Mouse (Mus musculus) midbrain, embryonic 11.5 days (tissue): ENCODE measurements at regions not wholly inside any gene's neighbourhood (a gene's known extent, or its start where the extent isn't known, plus 50 kb on each side); places are given as distances from the start of the nearest gene placed in this dataset.

Source experiments
- ATAC-seq: fragments of 200-750 bp; cut with Nextera tagmentation; 2 replicates; pipeline ENCODE4 v1.8.0; 2017; ENCODE audit warnings: moderate TSS enrichment, moderate library complexity; ENCODE audit not compliant: low FRiP score
- DNase-seq: peaks from one replicate; pipeline ENCODE4 v3.0.0; 2015; ENCODE audit warnings: low spot score; ENCODE audit errors: missing footprints
- H3K27ac ChIP-seq: fragments of 300-500 bp; sonication (generic); 2 replicates; pipeline ENCODE4 v1.5.1; 2014; ENCODE audit warnings: low read depth, low read length
- H3K27me3 ChIP-seq: fragments of 300-500 bp; sonication (generic); 2 replicates; pipeline ENCODE4 v1.6.1; 2014; ENCODE audit warnings: mild to moderate bottlenecking, low read length, moderate library complexity, mixed read lengths; ENCODE audit not compliant: control insufficient read depth, insufficient read depth
- H3K36me3 ChIP-seq: fragments of 300-500 bp; sonication (generic); 2 replicates; pipeline ENCODE4 v1.6.1; 2014; ENCODE audit warnings: mild to moderate bottlenecking, low read length, moderate library complexity, mixed read lengths; ENCODE audit not compliant: control insufficient read depth, insufficient read depth
- H3K4me1 ChIP-seq: fragments of 300-500 bp; sonication (generic); 2 replicates; pipeline ENCODE4 v1.6.1; 2014; ENCODE audit warnings: low read length; ENCODE audit not compliant: control insufficient read depth, insufficient read depth
- H3K4me2 ChIP-seq: fragments of 300-500 bp; sonication (generic); 2 replicates; pipeline ENCODE4 v1.6.1; 2014; ENCODE audit warnings: mild to moderate bottlenecking, moderate library complexity
- H3K4me3 ChIP-seq: fragments of 300-500 bp; sonication (generic); 2 replicates; pipeline ENCODE4 v1.5.1; 2014; ENCODE audit warnings: low read depth, low read length
- H3K9ac ChIP-seq: fragments of 300-500 bp; sonication (generic); 2 replicates; pipeline ENCODE4 v1.6.1; 2014; ENCODE audit warnings: low read length
- H3K9me3 ChIP-seq: fragments of 300-500 bp; sonication (generic); 2 replicates; pipeline ENCODE4 v1.6.1; 2016; ENCODE audit warnings: low read length; ENCODE audit not compliant: control insufficient read depth
- WGBS: fragments of 180-500 bp; shearing (Covaris S2); extraction: QIAGEN DNeasy Blood & Tissue Kit; methylation state at CpG from one replicate; pipeline ENCODE4 v1.1.7; 2014; 5-methylcytosine and 5-hydroxymethylcytosine counted together

- WGBS = 82% methylated on average over 3 of the region's 3 CpGs
- DNase-seq (no peak), ATAC-seq (no peak)
- no peaks in the 10 kb centered on the region for H3K9me3 ChIP-seq
- H3K4me1 ChIP-seq = no peaks in the 10 kb centered on the region
- H3K27me3 ChIP-seq = no peaks in the 10 kb centered on the region
- no peaks in the 10 kb centered on the region for H3K36me3 ChIP-seq
- no peak overlapping the region for H3K4me3 ChIP-seq
- H3K4me2 ChIP-seq = no peak overlapping the region
- no peak overlapping the region for H3K27ac ChIP-seq
- no peak overlapping the region for H3K9ac ChIP-seq
Measured at GRCm38 (mm10) chr1:190067181-190067580, 103.3 kb downstream of the Prox1 start.

GRCm38 (mm10) chr1:190066426-190066825 lies 104.1 kb downstream of the Prox1 start:
- DNase-seq = no peak
- no peak for ATAC-seq
- Histone ChIP-seq H3K9me3 (no peaks in the 10 kb centered on the region), H3K27ac (no peak overlapping the region), H3K4me2 (no peak overlapping the region), H3K4me3 (no peak overlapping the region), H3K4me1 (no peaks in the 10 kb centered on the region), H3K36me3 (no peaks in the 10 kb centered on the region), H3K9ac (no peak overlapping the region), H3K27me3 (no peaks in the 10 kb centered on the region)
- WGBS = 77% methylated on average over 9 of the region's 9 CpGs

- Histone ChIP-seq H3K27ac (no peak overlapping the region), H3K9me3 (no peaks in the 10 kb centered on the region), H3K4me2 (no peak overlapping the region), H3K36me3 (no peaks in the 10 kb centered on the region), H3K27me3 (no peaks in the 10 kb centered on the region), H3K4me1 (no peaks in the 10 kb centered on the region), H3K9ac (no peak overlapping the region), H3K4me3 (no peak overlapping the region)
- no peak for ATAC-seq
- WGBS = 72% methylated on average over 9 of the region's 9 CpGs
- DNase-seq = no peak
Measured at GRCm38 (mm10) chr1:190061560-190062295, 108.8 kb downstream of the Prox1 start.

- no peaks in the 10 kb centered on the region for H3K36me3 ChIP-seq
- no peaks in the 10 kb centered on the region for H3K27me3 ChIP-seq
- H3K4me3 ChIP-seq = no peak overlapping the region
- H3K9ac ChIP-seq = no peak overlapping the region
- DNase-seq (no peak), ATAC-seq (no peak)
- no peak overlapping the region for H3K4me2 ChIP-seq
- 72% methylated on average over 3 of the region's 3 CpGs for WGBS
- no peak overlapping the region for H3K27ac ChIP-seq
- H3K9me3 ChIP-seq = no peaks in the 10 kb centered on the region
- H3K4me1 ChIP-seq = no peaks in the 10 kb centered on the region
Measured at GRCm38 (mm10) chr1:190059025-190059424, 111.5 kb downstream of the Prox1 start.

- H3K36me3 ChIP-seq = no peaks in the 10 kb centered on the region
- WGBS = 78% methylated on average over 2 of the region's 2 CpGs
- no peak for ATAC-seq
- no peak for DNase-seq
- no peak overlapping the region for H3K9ac ChIP-seq
- H3K27ac ChIP-seq = no peak overlapping the region
- no peaks in the 10 kb centered on the region for H3K4me1 ChIP-seq
- H3K4me3 ChIP-seq = no peak overlapping the region
- H3K9me3 ChIP-seq = no peaks in the 10 kb centered on the region
- H3K4me2 ChIP-seq = no peak overlapping the region
- H3K27me3 ChIP-seq = no peaks in the 10 kb centered on the region
Measured at GRCm38 (mm10) chr1:190056931-190057330, 113.6 kb downstream of the Prox1 start.

- no peaks in the 10 kb centered on the region for H3K4me1 ChIP-seq
- H3K4me3 ChIP-seq = no peak overlapping the region
- no peaks in the 10 kb centered on the region; the same call in 1 of the 2 replicates for H3K9me3 ChIP-seq
- H3K36me3 ChIP-seq = no peaks in the 10 kb centered on the region
- H3K27ac ChIP-seq = no peak overlapping the region
- no peak overlapping the region for H3K4me2 ChIP-seq
- no peak overlapping the region for H3K9ac ChIP-seq
- no peak for DNase-seq
- 97% methylated on average over 2 of the region's 2 CpGs for WGBS
- no peaks in the 10 kb centered on the region for H3K27me3 ChIP-seq
- no peak for ATAC-seq
Measured at GRCm38 (mm10) chr1:190051903-190052302, 118.6 kb downstream of the Prox1 start.

GRCm38 (mm10) chr1:190048521-190049170 lies 121.9 kb downstream of the Prox1 start:
- Histone ChIP-seq H3K9me3 (no peaks in the 10 kb centered on the region; the same call in 1 of the 2 replicates), H3K4me3 (no peak overlapping the region), H3K36me3 (no peaks in the 10 kb centered on the region), H3K9ac (no peak overlapping the region), H3K27ac (no peak overlapping the region), H3K27me3 (no peaks in the 10 kb centered on the region), H3K4me1 (no peaks in the 10 kb centered on the region), H3K4me2 (no peak overlapping the region)
- DNase-seq (no peak), ATAC-seq (no peak)
- 52% methylated on average over 2 of the region's 2 CpGs for WGBS

GRCm38 (mm10) chr1:190047201-190047600 lies 123.3 kb downstream of the Prox1 start:
- H3K4me3 ChIP-seq = no peak overlapping the region
- no peak for ATAC-seq

GRCm38 (mm10) chr1:190045797-190046196 lies 123.6 kb upstream of the Smyd2 start:
- H3K4me1 ChIP-seq = no peaks in the 10 kb centered on the region
- no peaks in the 10 kb centered on the region for H3K27me3 ChIP-seq
- 35% methylated on average over 1 of the region's 1 CpGs for WGBS
- H3K4me3 ChIP-seq = no peak overlapping the region
- H3K27ac ChIP-seq = no peak overlapping the region
- peak; percentile 86 for DNase-seq
- H3K4me2 ChIP-seq = no peak overlapping the region
- ATAC-seq = peak; percentile 68
- H3K9ac ChIP-seq = no peak overlapping the region
- no peaks in the 10 kb centered on the region; the same call in 1 of the 2 replicates for H3K9me3 ChIP-seq
- H3K36me3 ChIP-seq = no peaks in the 10 kb centered on the region

More at GRCm38 (mm10) chr1:190047201-190047600, 123.3 kb downstream of the Prox1 start:
- Histone ChIP-seq H3K36me3 (no peaks in the 10 kb centered on the region), H3K27me3 (no peaks in the 10 kb centered on the region), H3K9ac (no peak overlapping the region), H3K4me1 (no peaks in the 10 kb centered on the region), H3K27ac (no peak overlapping the region), H3K9me3 (no peaks in the 10 kb centered on the region; the same call in 1 of the 2 replicates), H3K4me2 (no peak overlapping the region)
- DNase-seq = no peak
- WGBS = 50% methylated on average over 6 of the region's 6 CpGs
